Mouse (Mus musculus) heart, postnatal 0 days (tissue): Measurements from ENCODE around the gene Pitpnm3.

Source experiments
- CTCF ChIP-seq: IDR thresholded peaks from 2 replicates; pipeline ENCODE4 v1.5.1; 2016; ENCODE audit warnings: antibody characterized with exemption, control low read depth, low read depth
- EP300 ChIP-seq: IDR thresholded peaks from 2 replicates; pipeline ENCODE4 v1.6.1; 2016; ENCODE audit warnings: antibody characterized with exemption, low read depth

- TF ChIP-seq CTCF (no peak), EP300 (no peak)
Measured at GRCm38 (mm10) chr11:72044231-72044630, 91.3 kb downstream of the Pitpnm3 start.
